Mouse (Mus musculus): Measurements from ENCODE around the gene Iqcg. TPM values are rescaled to one million over a fixed set of nuclear protein-coding genes. Genes with fewer than 3 reads are reported as not detected.
"Not testable (repeated sequence)": the region's sequence is repeated elsewhere in the genome, so short reads cannot be mapped to it uniquely, and the experiment has no call there.

Gene Iqcg
- polyA plus RNA-seq, 1 experiment from 2014 or later = 1.7 TPM

GRCm38 (mm10) chr16:33062682-33063131 is 6.7 kb upstream of the Iqcg start:
- Histone ChIP-seq H3K4me3 (replicated peaks) (peak overlapping the region; percentile 79), H3K27ac (peak overlapping the region; percentile 78), H3K4me2 (replicated peaks) (peak overlapping the region; percentile 85), H3K27me3 (replicated peaks) (no peaks in the 10 kb centered on the region), H3K9ac (peak overlapping the region; percentile 66), H3K4me1 (replicated peaks) (peaks cover 25% of the 10 kb centered on the region), H3K9me3 (no peaks in the 10 kb centered on the region), H3K36me3 (peaks cover 20% of the 10 kb centered on the region)
- peak; percentile 81 for ATAC-seq
- 0% methylated on average over 33 of the region's 35 CpGs for WGBS

GRCm38 (mm10) chr16:33062024-33062681 is 6.1 kb upstream of the Iqcg start, which contains the start of gene Lmln:
Gene Lmln (plus strand): TSS chr16:33062521.
- Histone ChIP-seq H3K4me3 (replicated peaks) (peak within 1 kb of the TSS; percentile 79), H3K27me3 (replicated peaks) (no peaks in the 10 kb centered on the region)
- WGBS = under 1% methylated on average over 59 of the region's 64 CpGs

GRCm38 (mm10) chr16:33061400-33061799 is 5.4 kb upstream of the Iqcg start:
- no peaks in the 10 kb centered on the region for H3K27me3 ChIP-seq (replicated peaks)
- peaks cover 20% of the 10 kb centered on the region for H3K36me3 ChIP-seq
- WGBS = 44% methylated on average over 11 of the region's 11 CpGs
- no peak for ATAC-seq
- no peaks in the 10 kb centered on the region for H3K9me3 ChIP-seq
- H3K9ac ChIP-seq = no peak overlapping the region
- peak overlapping the region; percentile 85 for H3K4me2 ChIP-seq (replicated peaks)
- peaks cover 25% of the 10 kb centered on the region for H3K4me1 ChIP-seq (replicated peaks)
- no peak overlapping the region for H3K4me3 ChIP-seq (replicated peaks)
- peak overlapping the region; percentile 78; the same call in 1 of the 2 replicates for H3K27ac ChIP-seq

More at GRCm38 (mm10) chr16:33062024-33062681, 6.1 kb upstream of the Iqcg start, which contains the start of gene Lmln:
- ATAC-seq = peak; percentile 98
- Histone ChIP-seq H3K27ac (peak within 1 kb of the TSS; percentile 78), H3K4me1 (replicated peaks) (peaks cover 25% of the 10 kb centered on the region), H3K9me3 (no peaks in the 10 kb centered on the region), H3K9ac (peak within 1 kb of the TSS; percentile 66), H3K4me2 (replicated peaks) (peak within 1 kb of the TSS; percentile 85), H3K36me3 (peaks cover 20% of the 10 kb centered on the region)

- Histone ChIP-seq H3K9me3 (no peaks in the 10 kb centered on the region), H3K27me3 (replicated peaks) (no peaks in the 10 kb centered on the region), H3K4me3 (replicated peaks) (no peak overlapping the region), H3K4me2 (replicated peaks) (no peak overlapping the region), H3K4me1 (replicated peaks) (peaks cover 25% of the 10 kb centered on the region), H3K36me3 (peaks cover 20% of the 10 kb centered on the region), H3K9ac (no peak overlapping the region), H3K27ac (no peak overlapping the region)
- 77% methylated on average over 2 of the region's 2 CpGs for WGBS
- ATAC-seq = no peak
These were observed 4.9 kb upstream of the Iqcg start for GRCm38 (mm10) chr16:33060926-33061325.

GRCm38 (mm10) chr16:33059471-33059870 is 3.5 kb upstream of the Iqcg start:
- ATAC-seq = no peak
- Histone ChIP-seq H3K9me3 (no peaks in the 10 kb centered on the region), H3K4me1 (replicated peaks) (peaks cover 25% of the 10 kb centered on the region), H3K4me2 (replicated peaks) (no peak overlapping the region), H3K9ac (no peak overlapping the region), H3K4me3 (replicated peaks) (no peak overlapping the region), H3K27ac (no peak overlapping the region), H3K27me3 (replicated peaks) (no peaks in the 10 kb centered on the region), H3K36me3 (peaks cover 20% of the 10 kb centered on the region)
- 80% methylated on average over 1 of the region's 1 CpGs for WGBS

GRCm38 (mm10) chr16:33058656-33059055 is 2.6 kb upstream of the Iqcg start:
- H3K36me3 ChIP-seq = peaks cover 20% of the 10 kb centered on the region
- not testable (repeated sequence) for H3K27me3 ChIP-seq (replicated peaks); H3K27ac ChIP-seq; H3K9me3 ChIP-seq; ATAC-seq; H3K4me3 ChIP-seq (replicated peaks); H3K9ac ChIP-seq
- peak overlapping the region; percentile 50; the same call in 1 of the 2 replicates for H3K4me2 ChIP-seq (replicated peaks)
- peaks cover 22% of the 10 kb centered on the region for H3K4me1 ChIP-seq (replicated peaks)
- 85% methylated on average over 9 of the region's 9 CpGs for WGBS

- WGBS = 88% methylated on average over 16 of the region's 16 CpGs
- peak overlapping the region; percentile 50 for H3K4me2 ChIP-seq (replicated peaks)
- peaks cover 17% of the 10 kb centered on the region for H3K4me1 ChIP-seq (replicated peaks)
- no peaks in the 10 kb centered on the region for H3K27me3 ChIP-seq (replicated peaks)
- H3K9ac ChIP-seq = no peak overlapping the region; the same call in 1 of the 2 replicates
- H3K36me3 ChIP-seq = peaks cover 20% of the 10 kb centered on the region
- ATAC-seq = no peak
- H3K27ac ChIP-seq = no peak overlapping the region
- H3K4me3 ChIP-seq (replicated peaks) = peak overlapping the region; percentile 16
- no peaks in the 10 kb centered on the region for H3K9me3 ChIP-seq
These were observed 2.0 kb upstream of the Iqcg start for GRCm38 (mm10) chr16:33058033-33058432.

GRCm38 (mm10) chr16:33056786-33057185 is 768 bp upstream of the Iqcg start:
- Histone ChIP-seq H3K27ac (peak overlapping the region; percentile 82), H3K9me3 (no peaks in the 10 kb centered on the region), H3K36me3 (peaks cover 20% of the 10 kb centered on the region), H3K9ac (peak overlapping the region; percentile 90), H3K4me2 (replicated peaks) (peak overlapping the region; percentile 50), H3K4me3 (replicated peaks) (peak overlapping the region; percentile 70), H3K4me1 (replicated peaks) (peaks cover 16% of the 10 kb centered on the region), H3K27me3 (replicated peaks) (no peaks in the 10 kb centered on the region)
- under 1% methylated on average over 24 of the region's 24 CpGs for WGBS
- peak; percentile 24 for ATAC-seq

- Histone ChIP-seq H3K9me3 (no peaks in the 10 kb centered on the region), H3K4me2 (replicated peaks) (peak overlapping the region; percentile 61), H3K27me3 (replicated peaks) (no peaks in the 10 kb centered on the region), H3K9ac (peak overlapping the region; percentile 4; the same call in 1 of the 2 replicates), H3K4me3 (replicated peaks) (peak overlapping the region; percentile 70), H3K4me1 (replicated peaks) (peaks cover 15% of the 10 kb centered on the region), H3K36me3 (peaks cover 20% of the 10 kb centered on the region), H3K27ac (no peak overlapping the region)
- peak; percentile 18 for ATAC-seq
- WGBS = 19% methylated on average over 10 of the region's 10 CpGs
These were observed 363 bp downstream of the Iqcg start for GRCm38 (mm10) chr16:33055655-33056054.

- 76% methylated on average over 2 of the region's 2 CpGs for WGBS
- H3K4me3 ChIP-seq (replicated peaks); ATAC-seq; H3K27me3 ChIP-seq (replicated peaks); H3K9ac ChIP-seq; H3K4me2 ChIP-seq (replicated peaks); H3K9me3 ChIP-seq; H3K27ac ChIP-seq: not testable (repeated sequence)
- peaks cover 12% of the 10 kb centered on the region for H3K4me1 ChIP-seq (replicated peaks)
- peaks cover 16% of the 10 kb centered on the region for H3K36me3 ChIP-seq
These were observed 1.1 kb downstream of the Iqcg start for GRCm38 (mm10) chr16:33054927-33055326.

- WGBS = 60% methylated on average over 5 of the region's 5 CpGs
- no peak overlapping the region for H3K4me2 ChIP-seq (replicated peaks)
- no peak overlapping the region for H3K9ac ChIP-seq
- H3K36me3 ChIP-seq = peaks cover under 1% of the 10 kb centered on the region; the same call in 1 of the 2 replicates
- H3K9me3 ChIP-seq = no peaks in the 10 kb centered on the region
- H3K4me1 ChIP-seq (replicated peaks) = peaks cover 4% of the 10 kb centered on the region
- H3K27me3 ChIP-seq (replicated peaks) = no peaks in the 10 kb centered on the region
- no peak overlapping the region for H3K27ac ChIP-seq
- H3K4me3 ChIP-seq (replicated peaks) = no peak overlapping the region
- no peak for ATAC-seq
These were observed 2.9 kb downstream of the Iqcg start for GRCm38 (mm10) chr16:33053141-33053540.

- Histone ChIP-seq H3K36me3 (no peaks in the 10 kb centered on the region), H3K9me3 (no peaks in the 10 kb centered on the region), H3K27me3 (replicated peaks) (no peaks in the 10 kb centered on the region), H3K4me2 (replicated peaks) (no peak overlapping the region), H3K27ac (no peak overlapping the region), H3K4me1 (replicated peaks) (no peaks in the 10 kb centered on the region), H3K9ac (no peak overlapping the region), H3K4me3 (replicated peaks) (no peak overlapping the region)
- WGBS = 95% methylated on average over 16 of the region's 16 CpGs
- no peak for ATAC-seq
These were observed 6.2 kb downstream of the Iqcg start for GRCm38 (mm10) chr16:33049809-33050208.

- H3K27ac ChIP-seq = no peak overlapping the region
- no peaks in the 10 kb centered on the region for H3K27me3 ChIP-seq (replicated peaks)
- H3K4me2 ChIP-seq (replicated peaks) = no peak overlapping the region
- no peak for ATAC-seq
- no peak overlapping the region for H3K9ac ChIP-seq
- H3K4me3 ChIP-seq (replicated peaks) = no peak overlapping the region
- H3K4me1 ChIP-seq (replicated peaks) = no peaks in the 10 kb centered on the region
- 68% methylated on average over 2 of the region's 2 CpGs for WGBS
- no peaks in the 10 kb centered on the region for H3K9me3 ChIP-seq
- no peaks in the 10 kb centered on the region for H3K36me3 ChIP-seq
These were observed 7.3 kb downstream of the Iqcg start for GRCm38 (mm10) chr16:33048686-33049085.
